Mouse (Mus musculus) liver, postnatal 0 days (tissue): Measurements from ENCODE around the gene Padi3. TPM values are rescaled to one million over a fixed set of nuclear protein-coding genes. Genes with fewer than 3 reads are reported as not detected.

Experiments used
- ATAC-seq: fragments of 200-750 bp; cut with Nextera tagmentation; 2 replicates; pipeline ENCODE4 v1.8.0; 2017; ENCODE audit warnings: mild to moderate bottlenecking, moderate library complexity
- DNase-seq: peaks from one replicate; pipeline ENCODE4 v3.0.0-alpha.2; 2016
- H3K27ac ChIP-seq: fragments of 300-500 bp; sonication (generic); 2 replicates; pipeline ENCODE4 v1.5.1; 2014; ENCODE audit warnings: antibody characterized with exemption, moderate library complexity, mild to moderate bottlenecking, low read depth
- H3K27me3 ChIP-seq: fragments of 300-500 bp; sonication (generic); 2 replicates; pipeline ENCODE4 v1.6.1; 2014; ENCODE audit warnings: low read length, control low read depth, mixed read lengths; ENCODE audit not compliant: insufficient read depth
- H3K36me3 ChIP-seq: fragments of 300-500 bp; sonication (generic); replicated peaks from 2 replicates; pipeline ENCODE4 v1.6.1; 2014; ENCODE audit warnings: mild to moderate bottlenecking, control low read depth, low read length, moderate library complexity, mixed read lengths; ENCODE audit not compliant: insufficient read depth
- H3K4me1 ChIP-seq: fragments of 300-500 bp; sonication (generic); 2 replicates; pipeline ENCODE4 v1.6.1; 2014; ENCODE audit warnings: antibody characterized with exemption, mild to moderate bottlenecking, control low read depth; ENCODE audit not compliant: insufficient read depth
- H3K4me2 ChIP-seq: fragments of 300-500 bp; sonication (generic); 2 replicates; pipeline ENCODE4 v1.6.1; 2014; ENCODE audit warnings: low read depth, mild to moderate bottlenecking, low read length, moderate library complexity, mixed read lengths
- H3K4me3 ChIP-seq: fragments of 300-500 bp; sonication (generic); 2 replicates; pipeline ENCODE4 v1.5.1; 2014; ENCODE audit warnings: low read depth, low read length
- H3K9ac ChIP-seq: fragments of 300-500 bp; sonication (generic); replicated peaks from 2 replicates; pipeline ENCODE4 v1.6.1; 2014; ENCODE audit warnings: mild to moderate bottlenecking, moderate library complexity
- H3K9me3 ChIP-seq: fragments of 300-500 bp; sonication (generic); 2 replicates; pipeline ENCODE4 v1.6.1; 2016; ENCODE audit warnings: mild to moderate bottlenecking, control low read depth, low read length, mixed read lengths
- CTCF ChIP-seq: sonication (generic); IDR thresholded peaks from 2 replicates; pipeline ENCODE4 v1.5.1; 2016; ENCODE audit warnings: antibody characterized with exemption, low read depth
- EP300 ChIP-seq: IDR thresholded peaks from 2 replicates; pipeline ENCODE4 v1.6.1; 2016; ENCODE audit warnings: antibody characterized with exemption, low read depth, mild to moderate bottlenecking
- WGBS: fragments of 180-500 bp; shearing (Covaris S2); extraction: QIAGEN DNeasy Blood & Tissue Kit; methylation state at CpG from one replicate; pipeline ENCODE4 v1.1.7; 2014; ENCODE audit not compliant: insufficient replicate concordance; 5-methylcytosine and 5-hydroxymethylcytosine counted together
- polyA plus RNA-seq: library from polyadenylated mRNA; unstranded; fragments of >200 nt; fragmentation: Nextera tagmentation; extraction: Ambion mirVana; gene quantifications from 2 replicates; pipeline ENCODE4 v1.2.1, GENCODE M21; 2015

The Padi3 gene
- polyA plus RNA-seq, 1 experiment from 2014 or later, result 0.11 TPM

- DNase-seq (no peak), ATAC-seq (no peak)
- Histone ChIP-seq H3K27ac (no peak overlapping the region), H3K9me3 (no peaks in the 10 kb centered on the region), H3K4me1 (no peaks in the 10 kb centered on the region), H3K36me3 (no peaks in the 10 kb centered on the region), H3K4me3 (no peak overlapping the region), H3K27me3 (peaks cover 4% of the 10 kb centered on the region; the same call in 1 of the 2 replicates), H3K9ac (no peak overlapping the region), H3K4me2 (no peak overlapping the region)
- 53% methylated on average over 3 of the region's 3 CpGs for WGBS
- TF ChIP-seq EP300 (no peak), CTCF (no peak)
Observed at GRCm38 (mm10) chr4:140801364-140801763, 9.1 kb downstream of the Padi3 start.

- no peak for ATAC-seq
- H3K27ac ChIP-seq, result no peak overlapping the region
Observed at GRCm38 (mm10) chr4:140796786-140797185, 13.7 kb downstream of the Padi3 start.

GRCm38 (mm10) chr4:140794678-140795077, 15.8 kb downstream of the Padi3 start:
- no peak for ATAC-seq
- no peak for DNase-seq
- no peak overlapping the region for H3K27ac ChIP-seq
- H3K27me3 ChIP-seq, result no peaks in the 10 kb centered on the region
- H3K4me3 ChIP-seq, result no peak overlapping the region
- H3K4me1 ChIP-seq, result no peaks in the 10 kb centered on the region; the same call in 1 of the 2 replicates
- WGBS, result 84% methylated on average over 9 of the region's 9 CpGs
- TF ChIP-seq EP300, result no peak
- TF ChIP-seq CTCF, result no peak
- H3K4me2 ChIP-seq, result no peak overlapping the region
- H3K9ac ChIP-seq, result no peak overlapping the region
- H3K9me3 ChIP-seq, result no peaks in the 10 kb centered on the region
- H3K36me3 ChIP-seq, result no peaks in the 10 kb centered on the region

More at GRCm38 (mm10) chr4:140796786-140797185, 13.7 kb downstream of the Padi3 start:
- no peak for DNase-seq
- no peak overlapping the region for H3K4me2 ChIP-seq
- H3K9me3 ChIP-seq, result no peaks in the 10 kb centered on the region
- no peak overlapping the region for H3K9ac ChIP-seq
- H3K4me1 ChIP-seq, result no peaks in the 10 kb centered on the region
- no peaks in the 10 kb centered on the region for H3K27me3 ChIP-seq
- H3K4me3 ChIP-seq, result no peak overlapping the region
- no peak for TF ChIP-seq EP300
- TF ChIP-seq CTCF, result no peak
- no peaks in the 10 kb centered on the region for H3K36me3 ChIP-seq
- WGBS, result 80% methylated on average over 3 of the region's 3 CpGs

GRCm38 (mm10) chr4:140793795-140794194, 16.7 kb downstream of the Padi3 start:
- no peaks in the 10 kb centered on the region for H3K36me3 ChIP-seq
- no peak overlapping the region for H3K4me2 ChIP-seq
- no peak overlapping the region for H3K4me3 ChIP-seq
- H3K27me3 ChIP-seq, result no peaks in the 10 kb centered on the region
- WGBS, result 68% methylated on average over 9 of the region's 9 CpGs
- DNase-seq (peak; percentile 45), ATAC-seq (no peak)
- H3K9me3 ChIP-seq, result no peaks in the 10 kb centered on the region
- TF ChIP-seq CTCF (peak; percentile 55), EP300 (no peak)
- H3K9ac ChIP-seq, result no peak overlapping the region
- H3K4me1 ChIP-seq, result no peaks in the 10 kb centered on the region; the same call in 1 of the 2 replicates
- H3K27ac ChIP-seq, result no peak overlapping the region

GRCm38 (mm10) chr4:140792584-140792983, 17.9 kb downstream of the Padi3 start:
- no peak for TF ChIP-seq CTCF
- no peak for TF ChIP-seq EP300
- Histone ChIP-seq H3K4me2 (no peak overlapping the region), H3K27ac (no peak overlapping the region), H3K9me3 (no peaks in the 10 kb centered on the region), H3K9ac (no peak overlapping the region), H3K27me3 (no peaks in the 10 kb centered on the region), H3K36me3 (no peaks in the 10 kb centered on the region), H3K4me3 (no peak overlapping the region), H3K4me1 (no peaks in the 10 kb centered on the region; the same call in 1 of the 2 replicates)
- DNase-seq (no peak), ATAC-seq (no peak)
- WGBS, result 68% methylated on average over 7 of the region's 7 CpGs

GRCm38 (mm10) chr4:140791071-140791470, 19.4 kb downstream of the Padi3 start:
- Histone ChIP-seq H3K4me2 (no peak overlapping the region), H3K4me3 (no peak overlapping the region), H3K4me1 (no peaks in the 10 kb centered on the region; the same call in 1 of the 2 replicates), H3K27ac (no peak overlapping the region), H3K9me3 (0 out of 2 replicates have a peak, but pooled peaks cover 3% of the 10 kb centered on the region), H3K27me3 (no peaks in the 10 kb centered on the region), H3K36me3 (no peaks in the 10 kb centered on the region), H3K9ac (no peak overlapping the region)
- WGBS, result 62% methylated on average over 16 of the region's 16 CpGs
- DNase-seq (no peak), ATAC-seq (no peak)
- TF ChIP-seq CTCF, result no peak
- no peak for TF ChIP-seq EP300
